Mouse (Mus musculus) ovary, postnatal 36 days (tissue): ENCODE data around the gene Irx5.

Experiments
- DNase-seq: peaks from one replicate; pipeline ENCODE4 v3.0.0; 2022; ENCODE audit warnings: low spot score, mixed read lengths

Gene Irx5

DNA sequence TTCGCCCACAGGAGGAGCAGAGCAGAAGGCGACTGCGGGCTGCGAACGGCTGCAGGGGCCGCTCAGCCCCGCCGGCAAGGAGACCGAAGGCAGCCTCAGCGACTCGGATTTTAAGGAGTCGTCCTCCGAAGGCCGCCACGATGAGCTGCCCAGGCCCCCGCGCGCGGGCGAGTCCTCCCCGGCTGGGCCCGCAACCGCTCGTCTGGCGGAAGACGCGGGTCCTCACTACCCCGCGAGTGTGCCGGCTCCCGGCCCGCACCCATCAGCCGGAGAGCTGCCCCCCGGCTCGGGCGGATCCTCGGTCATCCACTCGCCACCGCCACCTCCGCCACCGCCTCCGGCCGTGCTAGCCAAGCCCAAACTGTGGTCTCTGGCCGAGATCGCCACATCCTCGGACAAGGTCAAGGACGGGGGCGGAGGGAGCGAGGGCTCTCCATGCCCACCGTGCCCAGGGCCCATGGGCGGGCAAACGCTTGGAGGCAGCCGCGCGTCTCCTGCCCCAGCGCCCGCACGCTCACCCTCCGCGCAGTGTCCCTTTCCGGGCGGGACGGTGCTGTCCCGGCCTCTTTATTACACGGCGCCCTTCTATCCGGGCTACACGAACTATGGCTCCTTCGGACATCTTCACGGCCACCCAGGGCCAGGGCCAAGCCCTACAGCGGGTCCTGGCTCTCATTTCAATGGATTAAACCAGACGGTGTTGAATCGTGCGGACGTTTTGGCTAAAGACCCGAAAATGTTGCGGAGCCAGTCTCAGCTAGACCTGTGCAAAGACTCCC lies 2.8 kb downstream of the Irx5 start:
- peak; percentile 33 for DNase-seq

DNA sequence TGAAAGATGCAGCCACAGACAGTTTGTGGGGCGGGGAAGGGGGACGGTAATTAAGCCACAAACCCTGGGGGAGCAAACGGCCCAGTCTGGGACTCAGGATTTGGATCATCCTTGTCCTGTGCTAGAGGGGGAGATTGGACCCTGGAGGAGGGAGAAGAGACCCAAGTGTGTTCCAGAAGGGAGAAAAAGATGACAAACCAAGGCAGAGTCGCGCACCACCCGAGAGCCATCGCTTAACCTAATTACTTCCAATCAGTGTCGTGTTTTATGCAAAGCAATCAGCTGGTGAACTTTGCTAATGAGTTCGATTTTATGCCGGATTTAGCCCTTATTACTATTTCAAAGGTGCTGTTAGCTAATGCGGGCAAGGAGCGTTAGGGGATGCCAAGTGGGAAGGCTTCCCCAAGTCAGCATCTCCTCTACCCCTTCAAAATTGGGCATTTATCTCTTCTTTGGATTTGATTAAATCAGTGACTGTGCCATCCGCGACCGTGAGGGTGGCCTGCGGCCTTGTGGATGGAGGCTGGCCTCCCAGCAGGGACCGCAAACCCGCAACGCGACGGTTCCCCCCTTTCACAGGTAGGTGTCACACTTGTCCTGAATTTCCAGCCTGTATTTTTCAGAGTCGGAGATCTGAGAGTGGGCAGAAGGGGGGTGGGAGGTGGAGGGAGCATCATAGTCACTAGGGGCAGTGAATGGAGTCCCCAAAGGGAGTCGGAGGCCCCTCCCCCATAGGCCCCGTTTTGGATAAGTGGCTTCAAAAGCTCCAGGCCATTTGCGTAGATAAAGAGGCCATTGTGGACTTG lies 4.3 kb downstream of the Irx5 start:
- DNase-seq: no peak

GRCm38 (mm10) chr8:92362396-92363115 lies 5.1 kb downstream of the Irx5 start:
- DNase-seq: no peak

GRCm38 (mm10) chr8:92363217-92364147 lies 6.1 kb downstream of the Irx5 start:
- DNase-seq: peak; percentile 14

- DNase-seq: peak; percentile 37
These were observed 6.8 kb downstream of the Irx5 start for GRCm38 (mm10) chr8:92364148-92364775.

- DNase-seq: no peak
These were observed 7.4 kb downstream of the Irx5 start for GRCm38 (mm10) chr8:92364776-92365240.

DNA sequence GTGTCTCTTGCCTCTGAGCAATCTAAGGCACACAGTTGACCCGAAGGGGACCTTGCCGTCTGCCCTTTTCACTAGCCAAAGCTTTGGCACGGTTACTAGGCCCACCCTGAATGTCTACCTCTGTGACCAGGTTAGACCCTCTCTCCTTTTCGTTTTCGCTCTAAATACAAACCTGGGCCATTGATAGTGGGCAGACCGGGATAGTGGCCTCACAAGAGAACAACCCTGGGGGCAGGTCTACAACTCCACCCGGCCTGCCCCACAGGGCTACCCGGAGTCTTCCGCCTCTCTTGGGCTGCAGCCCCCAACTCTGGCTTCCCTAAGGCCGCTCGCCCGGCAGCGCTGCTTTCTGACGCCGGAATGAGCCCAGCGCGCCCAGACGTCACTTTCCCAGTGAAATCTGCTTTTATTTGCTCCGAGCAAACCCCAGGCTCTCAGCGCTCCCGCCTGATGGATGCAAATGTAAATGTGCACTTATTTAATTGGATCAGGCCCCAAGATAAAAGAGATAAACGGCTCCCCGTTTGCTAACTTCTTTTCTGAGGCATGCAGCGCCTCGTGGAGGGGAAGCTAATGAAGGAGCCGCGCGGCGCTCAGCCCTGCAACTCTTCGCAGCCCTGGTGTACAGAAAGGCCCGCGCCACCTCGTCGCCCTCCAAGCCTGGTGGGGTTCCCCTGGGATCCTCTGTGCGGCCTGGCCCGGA lies 8.0 kb downstream of the Irx5 start:
- peak; percentile 11 for DNase-seq

DNA sequence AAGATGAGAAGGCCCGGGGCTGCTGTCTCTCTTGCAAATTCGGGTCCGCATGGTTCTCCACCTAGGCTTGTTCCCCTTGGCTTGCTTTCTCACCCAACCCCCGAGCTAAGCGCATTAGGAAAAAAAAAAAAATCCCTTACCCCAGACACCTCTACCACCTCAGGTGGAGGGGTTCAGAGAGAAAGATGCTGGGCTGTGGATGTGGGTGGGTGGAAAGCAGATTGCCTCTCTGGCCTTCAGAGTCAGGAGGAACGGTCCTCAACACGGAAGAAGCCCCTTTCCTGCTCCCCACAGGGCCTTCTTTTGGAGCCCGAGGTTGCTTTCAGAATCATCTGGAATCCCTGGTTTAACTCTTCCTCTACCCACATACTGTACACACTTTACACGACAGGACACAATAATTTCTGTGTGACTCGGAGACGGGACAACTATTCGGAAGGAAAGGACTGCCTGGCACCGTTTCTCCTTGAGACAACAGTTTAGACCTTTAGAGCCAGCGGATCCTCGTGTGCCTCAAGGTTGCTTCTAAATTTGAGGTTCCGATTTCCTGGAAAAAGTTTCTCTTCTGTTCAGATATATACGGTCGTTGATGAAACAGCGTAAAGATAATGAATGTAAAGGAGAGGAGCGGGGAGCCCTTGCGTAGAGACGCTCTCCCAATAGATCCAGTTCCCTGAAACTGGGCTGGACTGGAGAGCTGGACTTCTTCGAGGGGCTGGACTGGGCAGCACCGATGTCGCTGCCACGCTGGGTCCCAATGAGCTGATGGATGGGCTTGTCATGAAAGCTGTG lies 8.7 kb downstream of the Irx5 start:
- DNase-seq: no peak

DNA sequence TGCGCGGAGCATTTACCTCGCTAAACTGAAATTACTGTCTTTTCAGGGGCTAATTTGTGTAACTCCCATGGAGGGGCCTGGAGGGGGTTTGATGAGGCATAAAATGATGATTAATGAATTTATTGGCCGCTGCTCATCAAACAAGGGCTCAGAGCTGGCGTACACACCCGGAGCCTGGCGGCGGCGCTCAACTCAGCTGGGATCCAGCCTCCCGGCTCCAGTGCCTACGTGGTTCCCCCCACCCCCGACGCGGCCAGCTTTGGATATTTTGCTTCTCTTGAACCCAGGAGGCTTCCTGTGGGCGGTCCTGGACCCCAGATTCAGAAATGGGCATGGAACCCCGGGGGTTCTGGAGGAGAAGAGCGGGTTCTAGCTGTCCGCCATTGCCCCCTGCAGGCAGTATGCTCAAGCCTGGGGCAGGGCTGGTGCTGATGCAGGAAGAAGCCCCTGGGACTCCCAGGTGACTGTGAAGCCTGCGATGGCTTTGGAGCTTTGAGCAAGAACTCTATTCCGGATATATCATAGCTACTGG lies 9.4 kb downstream of the Irx5 start:
- DNase-seq: peak; percentile 28

DNA sequence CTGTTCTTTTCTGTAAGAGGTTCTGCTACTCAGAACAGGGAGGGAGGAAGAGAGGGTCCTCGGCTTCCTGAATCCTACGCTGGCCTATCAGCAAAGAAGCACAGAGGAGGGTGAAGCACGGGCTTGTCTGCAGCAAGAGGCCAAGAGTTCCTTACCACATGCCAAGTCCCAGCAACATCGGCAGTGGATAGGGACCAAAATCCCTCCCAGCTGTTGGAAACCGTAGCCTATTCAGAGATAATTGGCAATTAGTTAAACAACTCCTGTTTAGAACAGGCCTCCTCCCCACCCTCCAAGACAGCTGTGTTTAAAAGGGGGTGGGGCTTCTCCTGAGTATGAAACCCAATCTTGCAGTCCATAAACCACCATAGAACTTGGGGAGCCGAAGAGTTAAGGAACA lies 22.1 kb downstream of the Irx5 start:
- no peak for DNase-seq

GRCm38 (mm10) chr8:92380571-92380970 lies 23.1 kb downstream of the Irx5 start:
- DNase-seq: peak; percentile 15

DNA sequence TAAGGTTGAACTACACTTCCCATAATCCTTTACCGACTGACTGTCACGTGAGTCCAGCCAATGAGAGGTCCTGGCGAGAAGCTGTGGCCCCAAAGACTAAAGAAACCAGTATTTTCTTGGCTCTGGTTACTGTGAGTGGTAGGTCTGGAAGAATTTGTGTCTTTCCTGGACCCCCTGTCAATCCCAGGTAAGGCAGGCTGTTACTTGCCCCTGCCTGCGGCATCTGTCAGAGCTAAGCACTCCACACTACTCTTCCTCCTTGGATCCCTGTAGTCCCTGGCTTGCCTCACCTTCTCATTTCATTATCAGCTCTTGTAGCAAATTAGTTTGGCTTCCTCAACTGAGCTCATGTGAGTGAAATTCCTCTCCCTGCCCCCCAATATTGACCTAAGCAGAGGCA lies 30.5 kb downstream of the Irx5 start:
- no peak for DNase-seq

GRCm38 (mm10) chr8:92404218-92404617 lies 46.8 kb downstream of the Irx5 start:
- DNase-seq: no peak

DNA sequence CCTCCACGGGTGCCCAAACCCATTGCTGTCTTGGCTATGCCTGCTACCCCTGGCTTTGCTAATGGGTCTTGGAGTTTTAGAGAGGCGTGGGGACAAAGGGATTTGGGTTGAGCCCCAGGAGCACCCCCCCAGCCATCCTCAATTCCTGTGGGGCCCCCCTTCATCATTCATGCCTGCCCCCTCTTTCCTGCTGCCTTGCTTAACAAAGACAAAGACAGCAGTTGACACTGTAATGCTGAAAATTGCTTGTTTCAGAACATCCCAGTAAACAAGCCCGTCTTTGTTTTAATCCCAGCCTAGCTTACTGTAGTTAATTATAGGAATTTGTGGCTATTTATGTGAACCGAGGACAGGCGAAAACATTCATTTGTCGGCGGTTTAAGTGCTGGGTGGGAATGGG lies 50.7 kb downstream of the Irx5 start:
- DNase-seq: no peak

- no peak for DNase-seq
These were observed 56.2 kb downstream of the Irx5 start for GRCm38 (mm10) chr8:92413583-92413982.

- DNase-seq: no peak
These were observed 63.2 kb downstream of the Irx5 start for GRCm38 (mm10) chr8:92420666-92421065.
